Mouse (Mus musculus): ENCODE measurements around the gene Ppm1d. TPM values are rescaled to one million over a fixed set of nuclear protein-coding genes. Genes with fewer than 3 reads are reported as not detected.

Ppm1d gene
- total RNA-seq, 4 experiments from 2014 or later = 6.8 to 8.9 (median 8.0) TPM

- DNase-seq (ENCODE audit: low spot score) = peak; percentile 45
These were observed 18.3 kb downstream of the Ppm1d start for GRCm38 (mm10) chr11:85329167-85329894.

GRCm38 (mm10) chr11:85334778-85335177 is 23.7 kb downstream of the Ppm1d start:
- peak; percentile 22 for DNase-seq (ENCODE audit: low spot score)

GRCm38 (mm10) chr11:85339173-85339831 is 28.3 kb downstream of the Ppm1d start:
- DNase-seq (ENCODE audit: low spot score) = no peak

- DNase-seq (ENCODE audit: low spot score) = no peak
These were observed 29.1 kb downstream of the Ppm1d start for GRCm38 (mm10) chr11:85340070-85340616.

- peak; percentile 100 for DNase-seq (ENCODE audit: low spot score)
These were observed 41.7 kb downstream of the Ppm1d start, which contains the start of gene Bcas3 for GRCm38 (mm10) chr11:85352539-85353380. Gene Bcas3 (plus strand): TSS chr11:85353167.

GRCm38 (mm10) chr11:85353819-85354218 is 42.8 kb downstream of the Ppm1d start:
- no peak for DNase-seq (ENCODE audit: low spot score)

- DNase-seq (ENCODE audit: low spot score) = no peak
These were observed 48.6 kb downstream of the Ppm1d start for GRCm38 (mm10) chr11:85359641-85360040.

GRCm38 (mm10) chr11:85361621-85362020 is 50.6 kb downstream of the Ppm1d start:
- no peak for DNase-seq (ENCODE audit: low spot score)

GRCm38 (mm10) chr11:85366168-85366567 is 55.1 kb downstream of the Ppm1d start:
- DNase-seq (ENCODE audit: low spot score) = no peak

- no peak for DNase-seq (ENCODE audit: low spot score)
These were observed 56.8 kb downstream of the Ppm1d start for GRCm38 (mm10) chr11:85367823-85368222.

GRCm38 (mm10) chr11:85379091-85379490 is 68.0 kb downstream of the Ppm1d start:
- DNase-seq (ENCODE audit: low spot score) = no peak

- DNase-seq (ENCODE audit: low spot score) = no peak
These were observed 69.0 kb downstream of the Ppm1d start for GRCm38 (mm10) chr11:85380046-85380445.

- peak; percentile 71 for DNase-seq (ENCODE audit: low spot score)
These were observed 71.0 kb downstream of the Ppm1d start for GRCm38 (mm10) chr11:85382055-85382454.

- DNase-seq (ENCODE audit: low spot score) = no peak
These were observed 73.2 kb downstream of the Ppm1d start for GRCm38 (mm10) chr11:85383975-85384821.

- DNase-seq (ENCODE audit: low spot score) = peak; percentile 13
These were observed 81.3 kb downstream of the Ppm1d start for GRCm38 (mm10) chr11:85392179-85392863.

GRCm38 (mm10) chr11:85392864-85393220 is 81.8 kb downstream of the Ppm1d start:
- DNase-seq (ENCODE audit: low spot score) = no peak

- DNase-seq (ENCODE audit: low spot score) = peak; percentile 14
These were observed 82.9 kb downstream of the Ppm1d start for GRCm38 (mm10) chr11:85393990-85394389.

- DNase-seq (ENCODE audit: low spot score) = no peak
These were observed 84.3 kb downstream of the Ppm1d start for GRCm38 (mm10) chr11:85395361-85395760.

Data from heart, adult 8-10 months (tissue).